Mouse (Mus musculus): ENCODE data around the gene Amdhd2. TPM values are rescaled to one million over a fixed set of nuclear protein-coding genes. Genes with fewer than 3 reads are reported as not detected.

Gene Amdhd2
- polyA plus RNA-seq, 1 experiment from 2014 or later: 38.5 TPM

DNA sequence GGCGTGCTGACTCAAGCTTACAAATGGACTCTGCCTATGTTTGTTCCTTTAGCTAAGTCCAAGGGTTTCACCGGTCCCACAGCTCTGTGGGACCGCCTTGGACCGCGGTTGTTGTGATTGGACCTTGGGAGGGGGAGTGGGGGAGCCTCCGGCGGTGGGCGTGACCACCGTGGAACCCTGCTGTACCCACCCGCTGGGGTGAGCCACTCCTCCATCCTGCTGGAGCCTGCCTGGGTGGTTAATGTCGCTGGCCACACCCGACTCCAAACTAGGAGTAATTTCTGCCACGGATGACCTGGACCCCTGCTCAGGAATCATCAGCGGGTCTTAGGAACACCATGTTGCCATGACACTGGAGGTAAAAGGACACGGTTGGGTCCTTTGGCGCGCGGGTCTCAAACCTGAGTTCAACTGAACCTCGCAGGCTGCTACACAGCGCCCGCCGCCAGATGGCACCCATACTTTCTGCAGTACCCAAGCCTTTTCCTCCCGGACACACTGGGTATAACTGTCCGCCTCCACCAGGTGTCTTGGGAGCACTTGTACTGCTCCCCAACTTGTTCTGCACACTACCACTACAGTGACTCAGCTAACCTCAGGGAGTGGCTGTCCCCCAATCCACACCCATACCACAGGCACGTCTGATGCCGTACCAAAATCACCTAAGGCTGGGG lies 11.5 kb downstream of the Amdhd2 start:
- 1% methylated on average over 26 of the region's 26 CpGs for whole genome bisulfite sequencing
- H3K4me3 ChIP-seq (replicated peaks): peak overlapping the region; percentile 42
- peaks cover 21% of the 10 kb centered on the region for H3K36me3 ChIP-seq
- H3K9me3 ChIP-seq: no peaks in the 10 kb centered on the region
- H3K9ac ChIP-seq (replicated peaks): peak overlapping the region; percentile 51
- peak overlapping the region; percentile 76 for H3K4me2 ChIP-seq
- H3K27ac ChIP-seq: no peak overlapping the region
- peak; percentile 84 for ATAC-seq (ENCODE audit: insufficient number of reproducible peaks, insufficient read depth, low FRiP score, low TSS enrichment, low read depth)
- H3K27me3 ChIP-seq: no peaks in the 10 kb centered on the region
- H3K4me1 ChIP-seq (replicated peaks): peaks cover 11% of the 10 kb centered on the region

DNA sequence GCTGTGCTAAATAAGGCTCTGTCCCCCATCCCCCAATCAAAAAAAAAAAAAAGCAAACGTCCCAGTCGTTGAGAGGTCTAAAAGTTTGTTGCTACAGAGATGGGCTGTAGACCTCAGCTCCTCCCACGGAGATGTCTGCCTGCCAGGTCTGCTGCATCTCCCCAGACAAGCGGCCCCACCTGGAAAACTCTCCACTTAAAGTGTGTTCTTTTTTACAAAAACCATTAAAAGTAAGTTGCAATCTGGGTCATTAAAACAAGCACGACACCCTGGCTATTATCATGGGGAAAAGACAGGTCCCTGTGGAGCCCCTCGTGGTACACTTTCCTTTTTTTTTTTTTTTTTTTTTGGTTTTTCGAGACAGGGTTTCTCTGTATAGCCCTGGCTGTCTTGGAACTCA lies 12.2 kb downstream of the Amdhd2 start:
- Histone ChIP-seq H3K27ac (no peak overlapping the region), H3K27me3 (no peaks in the 10 kb centered on the region), H3K4me3 (replicated peaks) (peak overlapping the region; percentile 42), H3K36me3 (peaks cover 17% of the 10 kb centered on the region; the same call in 1 of the 2 replicates), H3K9me3 (no peaks in the 10 kb centered on the region), H3K4me2 (peak overlapping the region; percentile 76), H3K4me1 (replicated peaks) (peaks cover 11% of the 10 kb centered on the region), H3K9ac (replicated peaks) (peak overlapping the region; percentile 27; the same call in 1 of the 2 replicates)
- ATAC-seq (ENCODE audit: insufficient number of reproducible peaks, insufficient read depth, low FRiP score, low TSS enrichment, low read depth): no peak
- 10% methylated on average over 7 of the region's 7 CpGs for WGBS

DNA sequence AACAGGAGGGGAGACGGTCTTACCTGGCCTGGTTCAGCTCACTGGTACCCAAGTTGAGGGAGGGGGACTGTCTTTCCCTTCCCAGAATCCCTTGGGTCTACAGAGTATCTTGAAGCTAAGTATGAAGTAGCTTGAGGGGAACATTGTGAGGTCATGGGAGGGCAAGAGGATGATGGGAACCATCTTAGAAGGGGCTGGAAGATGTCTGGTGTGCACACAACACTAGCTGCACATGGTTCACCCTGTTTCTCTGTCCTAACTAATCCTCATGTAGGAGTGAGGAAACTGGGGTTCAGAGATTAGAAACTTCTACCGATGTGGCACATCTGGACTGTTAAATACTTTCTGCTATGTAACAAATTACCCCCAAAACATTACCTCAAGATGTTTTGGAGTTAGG lies 12.7 kb downstream of the Amdhd2 start, which contains the start of gene Pdpk1:
TSS of gene Pdpk1 (minus strand) at position 101 of the 400 bp plus-strand sequence.
- Histone ChIP-seq H3K9ac (replicated peaks) (peak within 1 kb of the TSS; percentile 51), H3K4me2 (peak within 1 kb of the TSS; percentile 76), H3K4me1 (replicated peaks) (peaks cover 11% of the 10 kb centered on the region), H3K9me3 (no peaks in the 10 kb centered on the region), H3K36me3 (peaks cover 12% of the 10 kb centered on the region; the same call in 1 of the 2 replicates), H3K4me3 (replicated peaks) (peak within 1 kb of the TSS; percentile 42), H3K27me3 (no peaks in the 10 kb centered on the region), H3K27ac (no peak within 1 kb of the TSS)
- 85% methylated on average over 2 of the region's 2 CpGs for WGBS
- no peak for ATAC-seq (ENCODE audit: insufficient number of reproducible peaks, insufficient read depth, low FRiP score, low TSS enrichment, low read depth)

DNA sequence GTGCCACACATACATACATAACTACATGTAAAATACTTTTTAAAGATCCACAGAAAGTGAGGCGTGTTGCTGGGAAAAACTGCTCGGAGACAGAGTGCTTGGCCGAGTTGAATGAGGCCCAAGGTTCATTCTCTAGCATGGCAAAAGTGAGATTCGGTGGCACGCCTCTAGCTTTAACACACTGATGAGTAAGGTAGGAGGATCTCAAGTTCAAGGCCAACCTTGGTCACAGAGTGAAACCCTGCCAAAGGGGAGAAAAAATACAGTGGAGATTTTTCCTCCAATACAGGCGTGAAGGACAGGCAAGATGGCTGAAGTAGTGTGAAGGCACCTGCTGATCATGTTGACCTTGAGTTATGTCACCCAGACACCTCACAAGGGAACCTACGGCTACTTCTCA lies 14.1 kb downstream of the Amdhd2 start:
- H3K9me3 ChIP-seq: no peaks in the 10 kb centered on the region
- peaks cover 11% of the 10 kb centered on the region for H3K4me1 ChIP-seq (replicated peaks)
- ATAC-seq (ENCODE audit: insufficient number of reproducible peaks, insufficient read depth, low FRiP score, low TSS enrichment, low read depth): no peak
- H3K4me2 ChIP-seq: no peak overlapping the region
- 0 out of 2 replicates have a peak, but pooled peaks cover 4% of the 10 kb centered on the region for H3K36me3 ChIP-seq
- H3K27ac ChIP-seq: no peak overlapping the region
- H3K27me3 ChIP-seq: no peaks in the 10 kb centered on the region
- whole genome bisulfite sequencing: 88% methylated on average over 7 of the region's 7 CpGs
- H3K4me3 ChIP-seq (replicated peaks): no peak overlapping the region
- H3K9ac ChIP-seq (replicated peaks): no peak overlapping the region

DNA sequence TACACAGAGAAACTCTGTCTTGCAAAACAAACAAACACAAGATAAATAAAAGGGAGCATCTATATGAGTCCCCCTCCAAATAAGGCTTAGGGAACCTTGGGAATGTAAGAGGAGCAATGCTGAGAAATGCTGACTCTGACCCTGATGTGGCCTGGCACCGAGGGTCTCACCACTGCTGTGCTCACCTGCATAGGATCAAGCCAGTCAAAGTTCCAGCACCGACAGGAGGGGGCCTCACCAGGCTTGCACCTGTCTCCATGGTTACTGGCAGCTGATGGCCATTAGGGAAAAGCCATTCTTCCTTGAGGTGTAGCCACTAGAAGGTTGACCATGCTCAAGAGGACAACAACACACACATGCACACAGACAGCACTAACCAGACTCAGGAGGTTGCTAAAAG lies 20.7 kb downstream of the Amdhd2 start:
- no peak overlapping the region for H3K27ac ChIP-seq
- no peaks in the 10 kb centered on the region for H3K9me3 ChIP-seq
- WGBS: 40% methylated on average over 2 of the region's 2 CpGs
- H3K27me3 ChIP-seq: no peaks in the 10 kb centered on the region
- no peak overlapping the region for H3K9ac ChIP-seq (replicated peaks)
- no peak for ATAC-seq (ENCODE audit: insufficient number of reproducible peaks, insufficient read depth, low FRiP score, low TSS enrichment, low read depth)
- no peak overlapping the region for H3K4me2 ChIP-seq
- H3K36me3 ChIP-seq: no peaks in the 10 kb centered on the region
- peaks cover 11% of the 10 kb centered on the region for H3K4me1 ChIP-seq (replicated peaks)
- no peak overlapping the region for H3K4me3 ChIP-seq (replicated peaks)

DNA sequence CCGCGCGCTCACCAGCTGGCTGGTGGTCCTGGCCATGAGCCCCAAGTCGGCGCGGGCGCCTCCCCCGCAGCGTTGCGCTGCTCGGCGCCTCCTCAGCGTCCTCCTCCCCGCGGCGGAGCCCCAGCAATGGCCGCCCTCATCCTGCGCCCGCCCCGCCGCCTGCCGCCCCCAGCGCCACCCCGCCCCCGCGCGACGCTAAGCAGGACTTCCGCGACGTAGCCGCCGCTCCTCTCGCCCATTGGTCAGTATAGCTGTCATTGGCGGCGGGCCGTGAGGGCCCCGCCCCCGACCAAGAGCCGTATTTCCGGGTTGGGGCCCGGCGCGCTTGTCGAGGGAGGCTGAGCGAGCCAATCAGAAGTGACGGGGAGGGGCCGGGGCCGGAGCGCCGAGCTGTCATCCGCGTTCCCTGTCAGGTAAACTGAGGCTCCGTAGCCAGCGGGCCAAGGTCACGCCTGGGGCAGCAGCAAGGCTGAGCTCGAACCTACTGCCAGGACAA lies 22.1 kb downstream of the Amdhd2 start:
- Histone ChIP-seq H3K27me3 (no peaks in the 10 kb centered on the region), H3K36me3 (no peaks in the 10 kb centered on the region), H3K4me3 (replicated peaks) (peak overlapping the region; percentile 98), H3K9ac (replicated peaks) (peak overlapping the region; percentile 94), H3K9me3 (no peaks in the 10 kb centered on the region), H3K4me1 (replicated peaks) (peaks cover 11% of the 10 kb centered on the region), H3K4me2 (peak overlapping the region; percentile 87), H3K27ac (peak overlapping the region; percentile 86)
- 2% methylated on average over 57 of the region's 57 CpGs for WGBS
- peak; percentile 95 for ATAC-seq (ENCODE audit: insufficient number of reproducible peaks, insufficient read depth, low FRiP score, low TSS enrichment, low read depth)

DNA sequence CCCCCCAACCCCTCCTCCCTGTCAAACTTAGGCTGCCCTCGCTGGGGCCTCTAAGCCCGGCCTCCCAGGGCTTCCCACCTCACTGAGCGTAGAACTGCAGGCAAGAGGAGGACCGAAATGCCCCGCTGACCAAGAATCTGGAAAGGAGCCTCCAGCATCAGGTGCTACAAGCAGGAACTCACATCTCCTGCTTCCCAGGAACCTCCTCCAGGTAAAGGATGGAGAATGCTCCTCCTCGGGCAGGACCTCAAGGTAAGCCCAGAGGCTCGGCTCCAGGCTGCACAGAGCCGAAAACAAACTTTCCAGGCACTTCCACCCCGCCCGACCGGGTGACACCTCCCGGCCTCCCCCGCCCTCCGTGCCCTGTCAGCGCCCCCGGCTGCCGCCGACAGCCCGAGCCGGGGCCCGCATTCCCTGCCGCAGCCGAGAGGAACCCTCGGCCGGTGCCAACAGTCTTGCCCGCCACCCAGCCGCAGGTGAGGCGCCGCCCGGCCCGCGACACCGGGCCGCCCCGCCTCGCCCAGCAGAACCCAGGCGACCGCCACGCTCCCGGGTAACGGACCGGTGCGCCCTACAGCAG lies 22.6 kb downstream of the Amdhd2 start:
- Histone ChIP-seq H3K4me3 (replicated peaks) (peak overlapping the region; percentile 98), H3K9ac (replicated peaks) (peak overlapping the region; percentile 94), H3K4me1 (replicated peaks) (peaks cover 11% of the 10 kb centered on the region), H3K36me3 (no peaks in the 10 kb centered on the region), H3K27me3 (no peaks in the 10 kb centered on the region), H3K9me3 (no peaks in the 10 kb centered on the region), H3K4me2 (peak overlapping the region; percentile 87), H3K27ac (peak overlapping the region; percentile 86)
- ATAC-seq (ENCODE audit: insufficient number of reproducible peaks, insufficient read depth, low FRiP score, low TSS enrichment, low read depth): peak; percentile 40; the same call in 1 of the 2 replicates
- WGBS: 1% methylated on average over 37 of the region's 43 CpGs

DNA sequence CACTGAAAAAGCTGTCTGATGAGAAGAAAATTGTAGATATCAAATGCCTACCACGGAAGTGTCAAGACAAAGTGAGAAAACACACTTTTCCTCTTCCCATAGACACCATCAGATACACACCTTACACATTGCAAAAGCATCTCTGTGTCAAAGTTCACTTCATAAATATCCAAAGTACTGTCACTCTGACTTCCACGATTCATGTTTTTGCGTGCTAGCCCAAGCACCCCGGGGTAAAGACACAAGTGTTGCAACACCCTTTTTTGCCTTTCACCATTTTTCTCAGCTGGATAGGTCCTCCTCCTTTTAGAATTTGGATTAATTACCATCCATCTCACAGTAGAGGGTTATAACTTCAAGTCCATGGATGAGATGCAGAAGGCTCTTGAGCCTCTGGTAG lies 23.6 kb downstream of the Amdhd2 start:
- H3K4me3 ChIP-seq (replicated peaks): peak overlapping the region; percentile 98
- 88% methylated on average over 4 of the region's 4 CpGs for WGBS
- H3K9ac ChIP-seq (replicated peaks): no peak overlapping the region
- no peaks in the 10 kb centered on the region for H3K9me3 ChIP-seq
- no peaks in the 10 kb centered on the region for H3K36me3 ChIP-seq
- H3K27me3 ChIP-seq: no peaks in the 10 kb centered on the region
- H3K4me1 ChIP-seq (replicated peaks): peaks cover 11% of the 10 kb centered on the region
- no peak for ATAC-seq (ENCODE audit: insufficient number of reproducible peaks, insufficient read depth, low FRiP score, low TSS enrichment, low read depth)
- peak overlapping the region; percentile 87 for H3K4me2 ChIP-seq
- no peak overlapping the region for H3K27ac ChIP-seq

DNA sequence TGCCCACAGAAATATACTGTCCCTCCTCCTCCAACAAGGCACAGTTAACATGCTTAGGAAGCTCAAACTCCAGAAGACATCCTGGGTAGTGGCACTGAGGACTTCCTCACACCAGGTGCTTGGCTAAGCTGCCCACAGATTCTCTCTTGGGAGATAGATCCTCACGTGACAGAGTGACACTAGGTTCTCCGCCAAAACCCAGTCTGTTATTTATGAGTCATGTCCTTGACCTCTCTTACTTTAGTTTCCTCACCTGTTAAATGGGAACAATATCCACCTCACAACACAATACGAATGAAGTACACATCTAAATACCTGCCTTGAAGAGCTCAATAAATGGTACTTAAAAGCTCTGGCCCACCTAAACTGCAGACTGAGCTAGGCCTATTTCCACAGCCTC lies 24.3 kb downstream of the Amdhd2 start:
- ATAC-seq (ENCODE audit: insufficient number of reproducible peaks, insufficient read depth, low FRiP score, low TSS enrichment, low read depth): no peak
- Histone ChIP-seq H3K9me3 (no peaks in the 10 kb centered on the region), H3K36me3 (no peaks in the 10 kb centered on the region), H3K27me3 (no peaks in the 10 kb centered on the region), H3K4me3 (replicated peaks) (no peak overlapping the region), H3K4me2 (no peak overlapping the region), H3K4me1 (replicated peaks) (peaks cover 11% of the 10 kb centered on the region), H3K27ac (no peak overlapping the region), H3K9ac (replicated peaks) (no peak overlapping the region)
- WGBS: 92% methylated on average over 3 of the region's 3 CpGs

DNA sequence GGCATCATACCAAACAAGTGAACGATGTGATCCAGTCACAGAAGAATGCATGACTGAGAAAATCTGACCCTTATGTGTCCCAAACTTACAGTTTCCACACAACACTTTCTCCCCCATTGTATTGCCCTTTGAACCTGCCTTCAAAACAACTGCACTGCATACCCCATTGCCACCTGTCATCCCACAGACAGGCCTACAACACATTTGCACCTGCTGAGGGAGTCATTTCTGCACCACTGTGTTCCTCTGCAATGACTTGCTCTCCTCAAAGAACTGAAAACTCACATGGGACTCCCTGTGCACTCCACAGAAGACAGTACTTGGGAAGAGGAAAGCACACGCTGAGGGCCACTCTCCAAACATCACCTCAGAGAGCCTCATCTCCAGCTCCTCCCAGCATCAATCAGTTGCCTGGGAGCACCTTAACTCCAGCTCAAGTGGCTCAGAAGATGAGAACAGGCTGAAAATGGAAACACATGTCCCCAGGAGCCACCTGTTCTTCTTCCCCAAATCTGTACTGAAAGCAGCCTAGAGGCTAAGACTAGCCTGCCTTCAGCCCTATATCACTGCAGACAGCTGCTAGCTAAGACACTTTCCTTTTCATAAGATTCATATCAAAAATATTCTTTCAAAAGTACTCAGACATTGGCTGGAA lies 26.2 kb downstream of the Amdhd2 start:
- Histone ChIP-seq H3K36me3 (0 out of 2 replicates have a peak, but pooled peaks cover 3% of the 10 kb centered on the region), H3K4me3 (replicated peaks) (no peak overlapping the region), H3K9me3 (no peaks in the 10 kb centered on the region), H3K9ac (replicated peaks) (no peak overlapping the region), H3K27me3 (no peaks in the 10 kb centered on the region), H3K27ac (no peak overlapping the region), H3K4me1 (replicated peaks) (peaks cover 11% of the 10 kb centered on the region), H3K4me2 (no peak overlapping the region)
- WGBS: 85% methylated on average over 2 of the region's 2 CpGs
- ATAC-seq (ENCODE audit: insufficient number of reproducible peaks, insufficient read depth, low FRiP score, low TSS enrichment, low read depth): no peak

DNA sequence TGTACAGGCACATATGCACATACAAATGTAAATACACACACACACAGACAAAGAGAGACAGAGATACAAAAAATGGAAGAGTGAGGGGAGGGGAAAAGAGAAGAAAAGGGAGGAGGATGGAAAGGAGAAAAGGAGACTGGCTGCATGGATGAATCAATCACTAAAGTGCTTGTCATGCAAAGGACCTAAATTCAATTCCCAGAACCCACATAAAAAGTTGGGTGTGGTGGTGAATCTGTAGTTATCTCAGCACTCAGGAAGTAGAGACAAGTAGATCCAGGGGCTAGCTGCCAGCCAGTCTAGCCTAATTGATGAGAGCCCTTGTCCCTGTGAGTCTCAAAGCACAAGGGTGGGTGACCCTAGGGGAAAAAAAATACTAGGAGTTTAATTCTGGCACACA lies 29.5 kb downstream of the Amdhd2 start:
- Histone ChIP-seq H3K9me3 (no peaks in the 10 kb centered on the region), H3K36me3 (0 out of 2 replicates have a peak, but pooled peaks cover 3% of the 10 kb centered on the region), H3K4me3 (replicated peaks) (no peak overlapping the region), H3K27me3 (no peaks in the 10 kb centered on the region), H3K4me2 (no peak overlapping the region), H3K27ac (no peak overlapping the region), H3K9ac (replicated peaks) (no peak overlapping the region), H3K4me1 (replicated peaks) (peaks cover 5% of the 10 kb centered on the region)
- ATAC-seq (ENCODE audit: insufficient number of reproducible peaks, insufficient read depth, low FRiP score, low TSS enrichment, low read depth): no peak

All from limb, embryonic 12.5 days (tissue).